ENCODE assay signal across 16 mouse cellular contexts in genomic region chr4:12658594-12658993, GRCm38 (mm10).
DNase-seq lines count a peak whose midpoint lies in the region; ATAC-seq lines count a peak whose summit lies in the region.
"Had no signal": no experiment of that assay in that cellular context is flagged by ENCODE, and none has a peak within 500 bp of the region (broad histone marks: within the 10 kb centered on the region; RNA-seq: fewer than 3 reads in every experiment).

No protein-coding gene starts in this region.

- H3K36me3 ChIP-seq in midbrain, embryonic 10.5 days, result no peaks in the 10 kb centered on the region
- no peaks in the 10 kb centered on the region for H3K36me3 ChIP-seq in midbrain, embryonic 16.5 days (ENCODE audit: control insufficient read depth, insufficient read depth, low read length)
- H3K36me3 ChIP-seq in hindbrain, embryonic 16.5 days (ENCODE audit: control insufficient read depth, insufficient read depth, low read length), result no peaks in the 10 kb centered on the region

- H3K9me3 ChIP-seq in midbrain, embryonic 10.5 days (replicated peaks), result no peaks in the 10 kb centered on the region
- H3K9me3 ChIP-seq in midbrain, embryonic 16.5 days (replicated peaks; ENCODE audit: control insufficient read depth, low read length, poor library complexity, severe bottlenecking), result no peaks in the 10 kb centered on the region
- H3K9me3 ChIP-seq in hindbrain, embryonic 16.5 days (ENCODE audit: control insufficient read depth, low read length), result no peaks in the 10 kb centered on the region

- H3K4me2 ChIP-seq in midbrain, embryonic 16.5 days (ENCODE audit: low read length), result no peak overlapping the region
- no peak overlapping the region for H3K4me2 ChIP-seq in hindbrain, embryonic 16.5 days (ENCODE audit: low read length)

- no peak for ATAC-seq in midbrain, embryonic 16.5 days
- 0 out of 2 replicates have a peak, but pooled peaks have one; percentile 47 for ATAC-seq in hindbrain, embryonic 16.5 days

- no peak overlapping the region for H3K4me3 ChIP-seq in midbrain, embryonic 10.5 days
- no peak overlapping the region for H3K4me3 ChIP-seq in midbrain, embryonic 16.5 days (ENCODE audit: low read depth, low read length)
- no peak overlapping the region for H3K4me3 ChIP-seq in hindbrain, embryonic 16.5 days (ENCODE audit: low read length)

- H3K27me3 ChIP-seq in midbrain, embryonic 10.5 days (ENCODE audit: low read depth, poor library complexity, severe bottlenecking), result no peaks in the 10 kb centered on the region
- H3K27me3 ChIP-seq in midbrain, embryonic 16.5 days (ENCODE audit: control insufficient read depth, insufficient read depth, low read depth, low read length), result no peaks in the 10 kb centered on the region
- no peaks in the 10 kb centered on the region for H3K27me3 ChIP-seq in hindbrain, embryonic 16.5 days (replicated peaks; ENCODE audit: control insufficient read depth, insufficient read depth, low read length)
- H3K27me3 ChIP-seq: CH12.LX had no signal

- DNase-seq in cerebellum, postnatal 14 days, result peak; percentile 37 to 41
- no peak for DNase-seq in cerebellum, adult 18-20 months
- peak; percentile 64 for DNase-seq in midbrain, embryonic 10.5 days (ENCODE audit: low spot score)
- peak; percentile 67 for DNase-seq in retina, postnatal 1 day
- no peak for DNase-seq in urinary bladder, postnatal 14 days (ENCODE audit: low spot score)
- DNase-seq in layer of hippocampus, postnatal 10 days (ENCODE audit: low spot score in 2 of 2), result no peak
- DNase-seq: kidney, adult 9 months; kidney, postnatal 4 days; layer of hippocampus, postnatal 36 days; lung, postnatal 14 days; thymus, postnatal 25 days had no signal

- peak overlapping the region; percentile 55; the same call in 1 of the 2 replicates for H3K27ac ChIP-seq in midbrain, embryonic 10.5 days (replicated peaks)
- H3K27ac ChIP-seq in midbrain, embryonic 16.5 days (ENCODE audit: low read length), result no peak overlapping the region
- H3K27ac ChIP-seq in hindbrain, embryonic 16.5 days (ENCODE audit: low read depth, low read length), result no peak overlapping the region
- H3K27ac ChIP-seq: liver, embryonic 14.5 days; stomach, postnatal 0 days had no signal

- WGBS in midbrain, embryonic 10.5 days, result 10% methylated on average over 6 of the region's 6 CpGs
- 13% methylated on average over 6 of the region's 6 CpGs for WGBS in midbrain, embryonic 16.5 days
- 18% methylated on average over 6 of the region's 6 CpGs for WGBS in hindbrain, embryonic 16.5 days

- peaks cover 62% of the 10 kb centered on the region for H3K4me1 ChIP-seq in midbrain, embryonic 10.5 days
- peaks cover 13% of the 10 kb centered on the region; the same call in 1 of the 2 replicates for H3K4me1 ChIP-seq in midbrain, embryonic 16.5 days (ENCODE audit: control insufficient read depth, insufficient read depth, low read length)
- H3K4me1 ChIP-seq in hindbrain, embryonic 16.5 days (ENCODE audit: control insufficient read depth, insufficient read depth, low read depth, low read length), result peaks cover 6% of the 10 kb centered on the region

- H3K9ac ChIP-seq in midbrain, embryonic 16.5 days (ENCODE audit: low read depth, low read length), result no peak overlapping the region
- no peak overlapping the region for H3K9ac ChIP-seq in hindbrain, embryonic 16.5 days (ENCODE audit: low read depth, low read length)
- H3K9ac ChIP-seq: liver, embryonic 14.5 days had no signal

Comparison
In these comparisons a context has a peak if more than half of its experiments do, and no peak if none do; other contexts are left out.
1. DNase-seq: peak in cerebellum, postnatal 14 days (2 of 2), midbrain, embryonic 10.5 days (single experiment) and retina, postnatal 1 day (single experiment); none in cerebellum, adult 18-20 months (0 of 2), urinary bladder, postnatal 14 days (single experiment) and layer of hippocampus, postnatal 10 days (0 of 2).